Mouse (Mus musculus) effector memory CD4-positive, alpha-beta T cell, adult 5 months (primary cell): ENCODE results near the gene Qars. TPM values are rescaled to one million over a fixed set of nuclear protein-coding genes. Genes with fewer than 3 reads are reported as not detected.

Experiments used
- polyA plus RNA-seq: library from polyadenylated mRNA; unstranded; fragments of 100-300 nt; shearing (Covaris generic); gene quantifications from one replicate; pipeline ENCODE4 v1.2.1, GENCODE M21; 2017

The Qars gene
- polyA plus RNA-seq: 74.5 TPM

DNA sequence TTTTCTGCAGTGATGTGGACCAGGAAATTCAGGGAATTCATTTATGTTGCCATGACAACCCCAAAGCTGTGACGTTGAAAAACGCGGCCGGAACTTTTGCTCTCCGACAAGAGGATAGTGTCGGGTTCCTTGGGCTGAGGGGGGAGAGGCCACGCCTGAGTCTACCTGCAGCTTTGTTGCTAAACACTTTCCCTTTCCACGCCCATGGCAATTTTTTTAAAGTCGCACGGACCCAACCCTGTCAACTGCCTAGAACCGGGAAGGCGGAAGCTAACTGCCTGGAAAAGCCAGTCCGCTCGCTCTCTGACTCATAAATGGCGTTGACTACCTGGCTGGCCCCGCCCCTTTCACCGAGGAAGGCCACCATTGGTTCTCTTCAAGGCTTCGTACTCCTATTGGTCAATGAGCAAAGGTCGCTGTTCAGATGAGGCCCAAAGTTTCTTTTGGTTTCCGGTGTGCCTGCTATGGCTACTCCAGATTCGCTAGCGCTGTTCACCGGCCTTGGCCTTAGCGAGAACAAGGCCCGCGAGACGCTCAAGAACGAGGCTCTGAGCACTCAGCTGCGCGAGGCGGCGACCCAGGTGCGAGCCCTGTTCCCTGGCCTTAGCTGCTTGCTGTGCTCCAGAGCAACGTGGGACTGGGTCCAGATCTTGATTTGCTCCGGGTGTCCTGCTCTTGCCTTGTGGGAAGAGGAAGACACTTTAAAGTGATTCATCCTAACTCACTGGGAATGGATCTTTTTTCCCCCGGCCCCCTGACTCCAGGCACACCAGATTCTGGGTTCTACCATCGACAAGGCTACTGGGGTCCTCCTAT lies at the start of gene Qars:
Qars (plus strand) TSS at position 88 of the 816 bp plus-strand sequence.

DNA sequence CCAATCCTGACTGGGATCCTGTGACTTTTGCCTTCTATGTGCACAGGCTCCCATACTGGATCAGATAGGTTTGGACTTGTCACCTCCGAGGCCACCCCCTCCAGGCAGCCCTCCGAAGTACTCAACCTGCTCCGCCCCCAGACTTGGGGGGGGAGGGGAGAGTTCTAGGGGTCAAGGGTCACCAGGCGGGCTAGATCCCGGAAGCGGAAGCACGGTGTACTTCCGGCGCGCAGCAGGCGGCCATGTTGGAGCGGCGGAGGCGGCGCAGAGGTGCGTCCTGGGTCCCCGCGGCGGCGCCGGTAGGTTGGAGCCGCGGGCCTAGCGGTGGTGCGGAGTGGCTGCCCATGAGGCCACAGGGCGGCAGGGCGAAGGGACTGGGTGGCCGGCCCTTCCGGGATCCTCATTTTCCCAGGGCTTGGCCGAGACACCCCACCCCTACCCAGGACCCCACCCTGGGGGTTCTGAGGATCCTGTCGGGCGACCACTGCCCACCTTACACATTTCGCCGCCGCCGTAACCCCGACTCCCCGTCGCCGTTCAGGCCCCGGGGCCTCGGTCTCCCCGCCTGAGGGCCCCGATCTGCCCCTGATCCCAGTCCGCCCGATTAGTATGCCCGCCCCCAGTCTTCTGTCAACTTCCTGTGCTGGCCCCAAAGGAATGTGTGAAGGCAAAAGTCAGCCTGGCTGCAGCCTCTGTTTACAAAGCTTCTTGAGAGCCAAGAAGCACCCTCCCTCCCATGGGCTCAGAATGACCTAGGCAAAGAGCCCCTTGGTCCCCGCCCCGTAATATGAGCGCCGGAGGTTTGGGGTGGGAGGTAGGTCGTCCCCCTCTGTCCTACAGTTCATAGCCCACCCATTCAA lies 47.0 kb upstream of the Qars start, which contains the start of gene Ccdc71:
Ccdc71 (plus strand) TSS at position 209 of the 860 bp plus-strand sequence.

DNA sequence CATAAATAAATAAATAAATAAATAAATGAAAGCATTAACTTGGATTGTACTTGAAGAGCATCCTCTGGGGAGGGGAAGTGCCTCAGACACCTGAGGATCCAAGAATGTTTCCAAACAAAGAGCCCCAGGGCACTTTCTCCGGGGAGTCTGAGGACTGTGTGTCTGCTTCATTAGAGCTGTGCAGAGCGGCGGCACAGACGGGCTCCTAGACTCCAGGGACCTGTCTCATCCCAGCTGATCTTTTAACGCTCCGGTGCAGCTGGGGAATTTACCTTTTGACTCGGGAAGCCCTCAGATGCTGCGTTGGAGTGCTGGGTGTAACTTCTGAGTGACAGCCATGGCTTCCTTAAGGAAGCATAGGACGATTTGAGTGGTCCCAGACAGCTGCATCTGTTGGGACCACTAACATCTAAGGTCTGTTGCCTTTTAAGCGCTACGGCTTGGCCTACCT lies 46.3 kb upstream of the Qars start, which contains the start of gene Klhdc8b:
Klhdc8b (minus strand) TSS at position 401 of the 451 bp plus-strand sequence.

DNA sequence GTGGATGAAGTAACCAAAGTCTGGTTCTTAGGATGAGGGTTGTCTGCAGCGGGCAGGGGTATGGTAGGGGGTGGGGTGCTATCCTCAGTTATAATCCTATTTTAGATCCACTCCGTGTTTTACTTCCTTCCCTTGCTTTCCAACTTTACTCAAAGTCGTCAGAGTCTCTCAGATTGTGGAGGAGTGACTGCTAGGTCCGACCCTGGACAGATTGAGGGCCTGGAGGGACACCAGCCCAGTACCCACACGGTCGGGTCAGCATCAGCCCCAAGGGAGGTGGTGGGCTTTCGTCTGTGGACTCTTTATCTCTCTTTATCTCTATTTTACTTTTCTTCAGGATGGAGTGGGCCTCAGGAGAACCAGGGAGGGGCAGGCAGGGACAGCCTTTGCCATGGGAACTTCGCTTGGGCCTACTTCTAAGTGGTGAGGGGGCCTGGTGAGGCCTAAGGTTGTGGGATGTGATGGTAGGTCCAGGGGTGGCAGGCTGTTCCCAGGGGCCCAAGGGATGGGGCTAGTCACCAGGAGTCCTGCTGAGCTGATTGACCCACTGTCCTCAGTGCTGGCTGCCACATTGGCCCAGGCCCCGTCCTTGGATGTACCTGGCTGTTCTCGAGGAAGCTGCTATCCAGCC lies 27.7 kb upstream of the Qars start, which contains the start of gene Lamb2:
Lamb2 (plus strand) TSS at position 16 of the 631 bp plus-strand sequence.

DNA sequence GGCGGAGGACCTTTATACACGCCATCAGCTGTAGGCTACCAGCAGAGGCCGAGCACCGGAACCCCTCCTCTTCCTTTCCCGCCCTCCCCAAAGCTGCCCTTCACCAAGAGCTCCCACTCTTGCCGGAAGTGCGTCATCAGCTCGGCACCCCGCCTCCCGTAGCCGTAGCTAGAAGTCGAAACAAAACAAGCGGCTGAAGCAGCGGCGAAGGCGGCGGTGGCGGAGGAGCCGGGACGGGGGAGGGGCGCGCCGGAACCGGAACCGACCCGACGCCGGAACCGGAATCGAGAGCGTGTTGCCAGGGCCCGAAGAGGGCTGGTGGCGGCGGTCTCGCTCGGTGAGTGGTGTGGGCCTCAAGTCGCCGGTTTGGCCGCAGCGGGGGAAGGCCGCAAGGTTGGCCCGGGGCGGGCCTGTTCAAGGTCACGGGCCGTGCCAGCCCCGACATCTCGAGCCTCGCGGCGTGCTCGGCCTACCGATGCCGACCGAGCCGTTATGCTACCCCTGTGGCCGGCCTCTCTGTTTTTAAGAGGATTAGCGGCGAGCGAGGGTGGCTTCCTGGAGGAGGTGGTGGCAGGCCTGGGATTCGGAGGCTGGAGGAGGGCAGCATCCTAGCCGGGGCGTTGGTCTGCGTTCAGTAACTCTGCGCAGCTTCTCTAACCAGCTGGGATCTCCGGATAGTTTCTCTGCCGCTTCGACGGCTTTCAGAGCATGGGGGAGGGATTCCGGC lies 16.8 kb upstream of the Qars start, which contains the start of gene Usp19:
Usp19 (plus strand) TSS at position 44 of the 727 bp plus-strand sequence.

DNA sequence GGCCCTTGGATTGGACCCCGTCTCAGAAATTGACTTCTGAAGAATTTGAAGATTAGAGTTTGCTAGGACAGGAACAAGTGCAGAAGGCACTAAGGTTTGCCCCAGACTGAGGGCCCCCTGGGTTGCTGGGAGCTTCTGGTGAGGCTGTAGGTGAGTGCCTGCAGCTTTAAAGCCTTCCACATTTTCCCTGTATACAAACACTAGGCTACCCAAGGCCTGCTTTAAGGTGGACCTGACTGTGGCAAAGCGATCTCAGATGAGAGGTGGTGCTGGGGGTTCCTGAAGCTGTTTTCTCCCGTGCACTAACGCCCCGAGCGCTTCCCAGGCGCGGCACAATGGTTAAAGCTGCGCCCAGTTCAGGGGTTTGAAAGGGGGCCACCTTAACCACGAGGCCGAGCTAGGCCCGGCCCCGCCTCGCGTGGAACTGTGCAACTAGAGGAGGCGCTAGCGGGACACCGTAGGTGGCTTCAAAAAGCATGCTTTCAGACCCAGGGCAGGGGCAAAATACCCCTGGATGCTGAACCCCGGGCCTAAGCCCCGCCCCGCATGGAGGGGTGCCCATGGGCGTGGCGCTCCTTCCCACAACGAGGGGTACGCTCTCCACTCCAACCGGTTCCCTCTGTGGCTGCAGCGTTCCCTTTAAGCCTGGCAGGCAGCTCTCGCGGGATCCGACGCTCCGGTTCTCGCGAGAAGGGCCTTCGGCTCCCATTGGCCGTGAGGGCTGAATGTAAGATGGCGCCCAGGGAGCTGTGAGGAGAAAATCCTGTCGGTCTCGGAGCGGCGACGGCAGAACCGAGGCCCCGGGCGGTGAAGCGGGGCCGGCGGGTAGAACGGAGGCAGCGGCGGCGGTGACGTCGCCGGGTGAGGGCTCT lies 9.1 kb downstream of the Qars start, which contains the start of gene Qrich1:
Qrich1 (plus strand) TSS at position 427 of the 872 bp plus-strand sequence.

DNA sequence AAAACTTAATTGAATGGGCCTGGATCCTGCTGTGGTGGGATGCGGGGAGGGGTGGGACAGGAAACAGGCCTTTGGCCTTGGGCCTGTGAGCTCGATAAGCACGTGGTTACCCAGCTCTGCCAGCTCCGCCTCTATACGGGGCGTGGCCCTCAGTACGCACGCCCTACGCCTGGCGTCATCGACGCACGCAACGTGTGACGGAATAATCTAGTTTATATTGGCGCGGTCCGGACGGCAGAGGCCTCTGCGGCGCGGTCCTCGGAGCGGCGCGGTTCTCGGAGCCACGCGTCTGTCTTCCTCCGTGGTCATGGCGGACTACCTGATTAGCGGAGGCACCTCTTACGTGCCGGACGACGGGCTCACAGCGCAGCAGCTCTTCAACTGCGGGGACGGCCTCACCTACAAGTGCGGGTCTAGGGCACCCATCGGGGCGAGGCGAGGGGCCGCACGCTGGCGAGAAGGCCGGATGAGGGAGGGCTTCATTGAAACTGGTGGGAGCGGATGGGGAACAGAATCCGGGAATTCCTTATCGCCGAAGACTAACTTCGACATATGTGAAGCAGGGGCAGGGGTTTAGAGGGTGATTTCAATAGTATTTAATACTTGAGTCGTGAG lies 52.8 kb downstream of the Qars start, which contains the start of gene Impdh2:
Impdh2 (plus strand) TSS at position 60 of the 615 bp plus-strand sequence.

Other genes with a start within 250 kb of the Qars start
- 11.0 TPM for gene Dag1, start 243.7 kb upstream of the Qars start, polyA plus RNA-seq
- 1.7 TPM for gene Nicn1, start 217.3 kb upstream of the Qars start, polyA plus RNA-seq
- 0.17 TPM for gene Amt, start 210.9 kb upstream of the Qars start, polyA plus RNA-seq
- gene Rhoa, start 201.6 kb upstream of the Qars start, polyA plus RNA-seq: 424 TPM
- gene Tcta, start 201.5 kb upstream of the Qars start, polyA plus RNA-seq: 5.3 TPM
- gene Gpx1, start 168.8 kb upstream of the Qars start, polyA plus RNA-seq: 260 TPM
- gene Usp4, start 159.9 kb upstream of the Qars start, polyA plus RNA-seq: 94.4 TPM
- 0.74 TPM for gene 1700102P08Rik, start 114.9 kb upstream of the Qars start, polyA plus RNA-seq
- not detected for gene Ccdc36, start 79.2 kb upstream of the Qars start, polyA plus RNA-seq
- not detected for gene BC048562, start 71.2 kb upstream of the Qars start, polyA plus RNA-seq
- 27.6 TPM for gene Ccdc71, start 47.2 kb upstream of the Qars start, polyA plus RNA-seq
- gene Klhdc8b, start 46.1 kb upstream of the Qars start, polyA plus RNA-seq: 7.3 TPM
- gene Lamb2, start 28.0 kb upstream of the Qars start, polyA plus RNA-seq: not detected
- gene Usp19, start 17.1 kb upstream of the Qars start, polyA plus RNA-seq: 158 TPM
- gene Qrich1, start 9.1 kb downstream of the Qars start, polyA plus RNA-seq: 172 TPM
- gene Impdh2, start 52.6 kb downstream of the Qars start, polyA plus RNA-seq: 178 TPM
- gene Ndufaf3, start 59.7 kb downstream of the Qars start, polyA plus RNA-seq: 37.5 TPM
- gene Dalrd3, start 62.2 kb downstream of the Qars start, polyA plus RNA-seq: 72.4 TPM
- gene Wdr6, start 71.0 kb downstream of the Qars start, polyA plus RNA-seq: 28.6 TPM
- 11.5 TPM for gene P4htm, start 90.0 kb downstream of the Qars start, polyA plus RNA-seq
- gene Arih2, start 141.7 kb downstream of the Qars start, polyA plus RNA-seq: 179 TPM
- 20.0 TPM for gene Slc25a20, start 154.4 kb downstream of the Qars start, polyA plus RNA-seq
- gene Prkar2a, start 181.6 kb downstream of the Qars start, polyA plus RNA-seq: 29.3 TPM